Mouse (Mus musculus): Measurements from ENCODE around the gene Pcnx3. TPM values are rescaled to one million over a fixed set of nuclear protein-coding genes. Genes with fewer than 3 reads are reported as not detected.

The Pcnx3 gene
- polyA plus RNA-seq, 1 experiment from 2014 or later: 11.3 TPM

DNA sequence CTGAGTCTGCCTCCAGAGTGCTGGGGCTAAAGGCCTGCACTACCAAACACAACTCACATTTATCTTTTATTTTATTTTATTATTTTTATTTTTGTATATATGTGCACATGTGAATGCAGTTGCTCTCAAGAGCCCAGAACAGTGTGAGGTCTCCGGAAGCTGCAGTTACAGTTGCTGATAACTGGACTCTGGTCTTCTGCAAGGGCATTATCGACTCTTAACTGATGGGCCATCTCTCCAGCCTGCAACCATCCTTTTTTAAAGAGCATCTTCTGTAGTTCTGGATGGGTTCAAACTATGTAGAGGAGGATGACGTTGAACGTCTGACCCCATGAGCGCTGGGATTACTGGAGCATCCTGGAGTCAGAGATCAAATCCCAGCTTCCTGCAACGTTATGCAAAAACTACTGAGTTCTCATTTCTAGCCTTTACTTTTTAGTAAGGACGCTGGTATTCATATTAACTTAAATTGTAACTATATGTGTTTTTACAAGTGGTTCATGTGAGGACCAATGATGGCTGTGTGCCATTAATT is 52.6 kb downstream of the Pcnx3 start:
- ATAC-seq (no peak), DNase-seq (ENCODE audit: low spot score) (no peak)
- Histone ChIP-seq H3K9me3 (ENCODE audit: low read length) (no peaks in the 10 kb centered on the region), H3K36me3 (ENCODE audit: insufficient read depth, low read length) (peaks cover 7% of the 10 kb centered on the region; the same call in 1 of the 2 replicates), H3K9ac (replicated peaks; ENCODE audit: low read depth) (no peak overlapping the region), H3K27ac (ENCODE audit: low read length) (peak overlapping the region; percentile 97), H3K4me2 (replicated peaks; ENCODE audit: low read depth, low read length) (0 out of 2 replicates have a peak overlapping the region, but pooled peaks have one; percentile 86), H3K4me1 (ENCODE audit: insufficient read depth, low read depth, low read length) (peaks cover 11% of the 10 kb centered on the region), H3K27me3 (replicated peaks; ENCODE audit: insufficient read depth, low read length) (no peaks in the 10 kb centered on the region), H3K4me3 (ENCODE audit: low read depth, low read length) (no peak overlapping the region)
- WGBS: 67% methylated on average over 7 of the region's 7 CpGs
- TF ChIP-seq EP300 (IDR thresholded peaks at IDR 0.05) (no peak), CTCF (IDR thresholded peaks at IDR 0.05) (no peak)

DNA sequence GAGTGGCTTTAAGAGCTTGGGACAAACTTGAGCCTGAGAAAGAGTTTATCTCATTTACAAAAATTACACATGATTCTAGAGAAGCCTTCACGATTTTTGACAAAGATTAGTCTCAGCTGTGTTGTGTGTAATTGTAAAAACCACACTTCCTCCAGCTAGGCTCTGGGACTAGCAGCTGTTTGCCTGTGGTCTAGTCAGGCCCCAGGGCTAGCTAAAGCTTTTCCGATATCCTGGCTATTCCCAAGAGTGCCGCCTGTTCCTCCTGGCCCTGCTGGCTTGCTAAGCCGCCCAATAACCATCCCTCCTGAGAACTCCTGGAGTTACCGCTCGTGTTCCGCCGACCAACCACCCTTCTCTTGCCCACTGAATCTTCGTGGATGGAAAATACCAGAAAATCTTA is 56.6 kb downstream of the Pcnx3 start:
- WGBS: 78% methylated on average over 9 of the region's 9 CpGs
- H3K27ac ChIP-seq (ENCODE audit: low read length): no peak overlapping the region

DNA sequence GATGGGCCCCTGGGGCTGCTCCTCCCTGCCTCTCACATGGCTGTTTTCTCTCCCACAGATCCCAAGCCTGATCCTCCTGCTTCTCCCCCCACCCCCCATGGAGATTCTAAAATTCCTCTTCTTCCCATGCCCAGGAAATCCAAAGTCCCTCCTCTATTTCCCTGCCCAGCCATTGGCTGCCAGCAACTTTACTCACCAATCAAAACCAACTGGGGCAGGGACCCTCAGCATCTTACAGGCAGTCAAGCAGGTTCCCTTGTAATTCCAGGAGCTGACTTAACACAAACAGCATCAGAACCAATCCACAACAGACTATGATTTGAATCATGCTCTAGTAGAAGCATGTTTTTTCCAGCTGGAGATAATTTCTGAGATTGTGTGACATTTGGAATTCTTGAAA is 58.8 kb downstream of the Pcnx3 start:
- DNase-seq (ENCODE audit: low spot score) (no peak), ATAC-seq (no peak)
- TF ChIP-seq EP300 (IDR thresholded peaks at IDR 0.05): no peak
- no peak for TF ChIP-seq CTCF (IDR thresholded peaks at IDR 0.05)
- H3K9me3 ChIP-seq (ENCODE audit: low read length): no peaks in the 10 kb centered on the region
- no peaks in the 10 kb centered on the region for H3K36me3 ChIP-seq (ENCODE audit: insufficient read depth, low read length)
- no peaks in the 10 kb centered on the region for H3K4me1 ChIP-seq (ENCODE audit: insufficient read depth, low read depth, low read length)
- no peak overlapping the region for H3K4me2 ChIP-seq (replicated peaks; ENCODE audit: low read depth, low read length)
- no peaks in the 10 kb centered on the region for H3K27me3 ChIP-seq (replicated peaks; ENCODE audit: insufficient read depth, low read length)
- no peak overlapping the region for H3K4me3 ChIP-seq (ENCODE audit: low read depth, low read length)
- H3K9ac ChIP-seq (replicated peaks; ENCODE audit: low read depth): no peak overlapping the region
- H3K27ac ChIP-seq (ENCODE audit: low read length): no peak overlapping the region

More for the DNA sequence above, 56.6 kb downstream of the Pcnx3 start:
- Histone ChIP-seq H3K4me1 (ENCODE audit: insufficient read depth, low read depth, low read length) (peaks cover 5% of the 10 kb centered on the region), H3K9me3 (ENCODE audit: low read length) (no peaks in the 10 kb centered on the region), H3K4me3 (ENCODE audit: low read depth, low read length) (no peak overlapping the region), H3K4me2 (replicated peaks; ENCODE audit: low read depth, low read length) (no peak overlapping the region), H3K36me3 (ENCODE audit: insufficient read depth, low read length) (no peaks in the 10 kb centered on the region), H3K9ac (replicated peaks; ENCODE audit: low read depth) (no peak overlapping the region), H3K27me3 (replicated peaks; ENCODE audit: insufficient read depth, low read length) (no peaks in the 10 kb centered on the region)
- ATAC-seq: no peak
- no peak for TF ChIP-seq CTCF (IDR thresholded peaks at IDR 0.05)
- TF ChIP-seq EP300 (IDR thresholded peaks at IDR 0.05): no peak
- no peak for DNase-seq (ENCODE audit: low spot score)

DNA sequence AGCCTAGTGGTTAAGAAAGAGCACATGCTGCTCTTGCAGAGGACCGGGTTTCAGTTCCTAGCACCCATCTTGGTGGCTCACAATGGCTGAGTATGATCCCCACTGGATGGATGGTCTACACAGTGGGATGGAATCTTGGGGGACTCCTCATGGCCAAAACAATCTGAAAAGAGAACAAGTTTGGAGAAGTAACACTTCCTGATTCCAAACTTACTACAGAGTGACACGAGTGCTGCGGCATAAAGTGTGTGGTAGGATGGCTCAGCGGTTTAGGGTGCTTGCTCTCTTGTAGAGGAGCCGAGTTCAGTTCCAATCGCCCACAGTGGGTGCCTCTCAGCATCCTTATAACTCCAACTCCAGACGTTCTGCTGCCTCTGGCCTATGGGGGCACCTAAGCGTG is 63.4 kb downstream of the Pcnx3 start:
- no peak overlapping the region for H3K9ac ChIP-seq (replicated peaks; ENCODE audit: low read depth)
- ATAC-seq (no peak), DNase-seq (ENCODE audit: low spot score) (no peak)
- no peaks in the 10 kb centered on the region for H3K27me3 ChIP-seq (replicated peaks; ENCODE audit: insufficient read depth, low read length)
- TF ChIP-seq CTCF (IDR thresholded peaks at IDR 0.05) (no peak), EP300 (IDR thresholded peaks at IDR 0.05) (no peak)
- no peak overlapping the region for H3K4me3 ChIP-seq (ENCODE audit: low read depth, low read length)
- no peak overlapping the region for H3K4me2 ChIP-seq (replicated peaks; ENCODE audit: low read depth, low read length)
- H3K4me1 ChIP-seq (ENCODE audit: insufficient read depth, low read depth, low read length): no peaks in the 10 kb centered on the region
- no peak overlapping the region for H3K27ac ChIP-seq (ENCODE audit: low read length)
- no peaks in the 10 kb centered on the region for H3K36me3 ChIP-seq (ENCODE audit: insufficient read depth, low read length)
- H3K9me3 ChIP-seq (ENCODE audit: low read length): no peaks in the 10 kb centered on the region
- WGBS: 82% methylated on average over 8 of the region's 8 CpGs

DNA sequence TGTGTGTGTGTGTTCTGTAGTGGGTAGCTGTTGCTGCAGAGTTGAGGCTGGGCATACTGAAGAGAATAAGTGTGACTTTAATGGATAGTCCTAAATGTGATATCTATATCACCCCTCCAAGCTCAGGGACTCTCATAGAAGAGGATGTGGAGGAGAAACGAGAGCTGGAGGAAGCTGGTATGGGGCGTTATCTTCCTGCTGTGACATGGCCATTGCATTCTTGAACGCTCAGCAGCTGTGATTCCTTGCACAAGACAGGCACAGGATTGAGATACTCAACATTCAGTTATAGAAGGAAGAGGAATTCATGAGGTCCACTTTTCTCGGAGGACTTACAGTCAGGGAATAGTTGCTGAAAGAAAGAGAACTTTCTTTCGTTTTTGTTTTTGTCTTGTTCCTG is 66.8 kb downstream of the Pcnx3 start:
- H3K36me3 ChIP-seq (ENCODE audit: insufficient read depth, low read length): no peaks in the 10 kb centered on the region
- H3K27ac ChIP-seq (ENCODE audit: low read length): no peak overlapping the region
- ATAC-seq (no peak), DNase-seq (ENCODE audit: low spot score) (no peak)
- H3K4me2 ChIP-seq (replicated peaks; ENCODE audit: low read depth, low read length): no peak overlapping the region
- TF ChIP-seq CTCF (IDR thresholded peaks at IDR 0.05) (no peak), EP300 (IDR thresholded peaks at IDR 0.05) (no peak)
- H3K4me3 ChIP-seq (ENCODE audit: low read depth, low read length): no peak overlapping the region
- no peaks in the 10 kb centered on the region for H3K9me3 ChIP-seq (ENCODE audit: low read length)
- no peaks in the 10 kb centered on the region for H3K27me3 ChIP-seq (replicated peaks; ENCODE audit: insufficient read depth, low read length)
- no peak overlapping the region for H3K9ac ChIP-seq (replicated peaks; ENCODE audit: low read depth)
- WGBS: 56% methylated on average over 5 of the region's 5 CpGs
- no peaks in the 10 kb centered on the region for H3K4me1 ChIP-seq (ENCODE audit: insufficient read depth, low read depth, low read length)

DNA sequence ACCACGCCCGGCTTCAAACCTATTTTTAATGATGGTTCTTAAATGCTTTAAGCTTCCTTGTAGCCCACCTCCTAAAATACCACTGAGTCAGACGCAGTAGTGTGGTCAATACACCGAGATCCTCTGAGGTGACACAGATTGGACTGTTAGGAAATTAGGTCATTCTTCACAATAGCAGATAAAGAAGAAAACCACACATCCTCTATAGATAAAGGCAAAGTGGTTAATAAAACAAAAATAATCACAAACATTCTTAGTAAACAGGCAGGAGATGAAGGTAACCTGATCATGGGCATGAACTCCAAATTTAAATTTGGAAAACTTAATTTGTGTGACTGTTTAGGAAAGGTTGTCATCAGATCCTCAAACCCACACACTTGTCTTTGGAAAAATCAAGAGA is 68.7 kb downstream of the Pcnx3 start:
- TF ChIP-seq EP300 (IDR thresholded peaks at IDR 0.05) (no peak), CTCF (IDR thresholded peaks at IDR 0.05) (no peak)
- Histone ChIP-seq H3K4me1 (ENCODE audit: insufficient read depth, low read depth, low read length) (peaks cover 9% of the 10 kb centered on the region; the same call in 1 of the 2 replicates), H3K4me3 (ENCODE audit: low read depth, low read length) (no peak overlapping the region), H3K36me3 (ENCODE audit: insufficient read depth, low read length) (no peaks in the 10 kb centered on the region), H3K9ac (replicated peaks; ENCODE audit: low read depth) (no peak overlapping the region), H3K9me3 (ENCODE audit: low read length) (no peaks in the 10 kb centered on the region), H3K27ac (ENCODE audit: low read length) (no peak overlapping the region), H3K4me2 (replicated peaks; ENCODE audit: low read depth, low read length) (no peak overlapping the region), H3K27me3 (replicated peaks; ENCODE audit: insufficient read depth, low read length) (no peaks in the 10 kb centered on the region)
- WGBS: 80% methylated on average over 4 of the region's 4 CpGs
- no peak for ATAC-seq
- no peak for DNase-seq (ENCODE audit: low spot score)

DNA sequence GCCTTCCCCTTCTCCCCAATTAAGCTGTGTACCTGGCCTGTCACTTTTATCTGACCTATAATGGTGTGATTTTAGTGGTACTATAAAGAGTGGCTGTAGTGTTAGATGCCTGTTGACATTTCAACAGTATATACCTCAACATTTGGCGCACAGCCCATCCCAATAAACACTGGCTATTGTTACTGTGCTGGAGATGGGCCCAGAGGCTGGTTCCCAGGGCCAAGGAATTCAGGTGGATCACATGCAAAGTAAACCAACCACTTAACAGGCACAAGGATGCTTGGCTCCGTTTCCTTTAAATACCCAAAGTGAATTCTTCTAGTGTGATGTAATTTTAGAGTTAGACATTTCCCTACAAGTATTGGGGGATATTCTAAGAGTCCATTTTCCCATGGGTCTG is 73.8 kb downstream of the Pcnx3 start:
- no peak for TF ChIP-seq CTCF (IDR thresholded peaks at IDR 0.05)
- peak; percentile 87 for TF ChIP-seq EP300 (IDR thresholded peaks at IDR 0.05)
- peak; percentile 78 for ATAC-seq
- Histone ChIP-seq H3K27ac (ENCODE audit: low read length) (peak overlapping the region; percentile 62; the same call in 1 of the 2 replicates), H3K4me1 (ENCODE audit: insufficient read depth, low read depth, low read length) (peaks cover 9% of the 10 kb centered on the region; the same call in 1 of the 2 replicates), H3K4me2 (replicated peaks; ENCODE audit: low read depth, low read length) (no peak overlapping the region), H3K4me3 (ENCODE audit: low read depth, low read length) (no peak overlapping the region), H3K27me3 (replicated peaks; ENCODE audit: insufficient read depth, low read length) (no peaks in the 10 kb centered on the region), H3K9ac (replicated peaks; ENCODE audit: low read depth) (no peak overlapping the region), H3K9me3 (ENCODE audit: low read length) (no peaks in the 10 kb centered on the region), H3K36me3 (ENCODE audit: insufficient read depth, low read length) (no peaks in the 10 kb centered on the region)
- DNase-seq (ENCODE audit: low spot score): peak; percentile 92
- 29% methylated on average over 2 of the region's 2 CpGs for WGBS

Small RNA genes lying within 50 kb of the gene (microRNA-seq; reads per million reads assigned to microRNA genes)
- not detected for gene Mir6987

Other genes with a start within 250 kb of the Pcnx3 start
- 0.31 TPM in 1 of 2 replicates, not detected in the other for gene Fosl1, start 241.4 kb downstream of the Pcnx3 start, polyA plus RNA-seq (2015; fragmentation: Nextera tagmentation; extraction: Ambion mirVana)
- 14.4 and 18.0 TPM in 2 replicates for gene Ccdc85b, start 231.0 kb downstream of the Pcnx3 start, polyA plus RNA-seq (2015; fragmentation: Nextera tagmentation; extraction: Ambion mirVana)
- 133 and 135 TPM in 2 replicates for gene Fibp, start 228.3 kb downstream of the Pcnx3 start, polyA plus RNA-seq (2015; fragmentation: Nextera tagmentation; extraction: Ambion mirVana)
- 2.6 and 2.8 TPM in 2 replicates for gene Ctsw, start 220.4 kb downstream of the Pcnx3 start, polyA plus RNA-seq (2015; fragmentation: Nextera tagmentation; extraction: Ambion mirVana)
- 91.8 and 96.1 TPM in 2 replicates for gene Efemp2, start 215.0 kb downstream of the Pcnx3 start, polyA plus RNA-seq (2015; fragmentation: Nextera tagmentation; extraction: Ambion mirVana)
- gene Mus81, start 200.5 kb downstream of the Pcnx3 start, polyA plus RNA-seq (2015; fragmentation: Nextera tagmentation; extraction: Ambion mirVana): 46.7 and 50.2 TPM in 2 replicates
- gene Cfl1, start 198.5 kb downstream of the Pcnx3 start, polyA plus RNA-seq (2015; fragmentation: Nextera tagmentation; extraction: Ambion mirVana): 1,591 and 1,653 TPM in 2 replicates
- gene 1700020D05Rik, start 185.1 kb downstream of the Pcnx3 start, polyA plus RNA-seq (2015; fragmentation: Nextera tagmentation; extraction: Ambion mirVana): not detected in 2 replicates
- gene Snx32, start 178.4 kb downstream of the Pcnx3 start, polyA plus RNA-seq (2015; fragmentation: Nextera tagmentation; extraction: Ambion mirVana): 3.6 and 3.7 TPM in 2 replicates
- gene Ovol1, start 128.3 kb downstream of the Pcnx3 start, polyA plus RNA-seq (2015; fragmentation: Nextera tagmentation; extraction: Ambion mirVana): 2.1 and 2.2 TPM in 2 replicates
- 3.9 and 4.3 TPM in 2 replicates for gene Ap5b1, start 120.9 kb downstream of the Pcnx3 start, polyA plus RNA-seq (2015; fragmentation: Nextera tagmentation; extraction: Ambion mirVana)
- 59.6 and 68.5 TPM in 2 replicates for gene Rnaseh2c, start 87.0 kb downstream of the Pcnx3 start, polyA plus RNA-seq (2015; fragmentation: Nextera tagmentation; extraction: Ambion mirVana)
- gene Kat5, start 78.7 kb downstream of the Pcnx3 start, polyA plus RNA-seq (2015; fragmentation: Nextera tagmentation; extraction: Ambion mirVana): 51.1 and 51.9 TPM in 2 replicates
- 50.1 and 51.5 TPM in 2 replicates for gene Rela, start 51.4 kb downstream of the Pcnx3 start, polyA plus RNA-seq (2015; fragmentation: Nextera tagmentation; extraction: Ambion mirVana)
- gene Sipa1, start 25.2 kb downstream of the Pcnx3 start, polyA plus RNA-seq (2015; fragmentation: Nextera tagmentation; extraction: Ambion mirVana): 32.6 and 38.2 TPM in 2 replicates
- 36.8 and 36.9 TPM in 2 replicates for gene Map3k11, start 166 bp downstream of the Pcnx3 start, polyA plus RNA-seq (2015; fragmentation: Nextera tagmentation; extraction: Ambion mirVana)
- 0.87 and 1.3 TPM in 2 replicates for gene Kcnk7, start 15.5 kb upstream of the Pcnx3 start, polyA plus RNA-seq (2015; fragmentation: Nextera tagmentation; extraction: Ambion mirVana)
- 19.3 and 21.6 TPM in 2 replicates for gene Ehbp1l1, start 37.4 kb upstream of the Pcnx3 start, polyA plus RNA-seq (2015; fragmentation: Nextera tagmentation; extraction: Ambion mirVana)
- 120 and 126 TPM in 2 replicates for gene Fam89b, start 40.7 kb upstream of the Pcnx3 start, polyA plus RNA-seq (2015; fragmentation: Nextera tagmentation; extraction: Ambion mirVana)
- gene Ltbp3, start 52.0 kb upstream of the Pcnx3 start, polyA plus RNA-seq (2015; fragmentation: Nextera tagmentation; extraction: Ambion mirVana): 51.9 and 59.6 TPM in 2 replicates
- 64.6 TPM in 2 replicates for gene Scyl1, start 82.5 kb upstream of the Pcnx3 start, polyA plus RNA-seq (2015; fragmentation: Nextera tagmentation; extraction: Ambion mirVana)
- 33.9 and 35.1 TPM in 2 replicates for gene Frmd8, start 186.4 kb upstream of the Pcnx3 start, polyA plus RNA-seq (2015; fragmentation: Nextera tagmentation; extraction: Ambion mirVana)
- gene Slc25a45, start 188.9 kb upstream of the Pcnx3 start, polyA plus RNA-seq (2015; fragmentation: Nextera tagmentation; extraction: Ambion mirVana): 8.4 and 10.2 TPM in 2 replicates
- gene Tigd3, start 205.2 kb upstream of the Pcnx3 start, polyA plus RNA-seq (2015; fragmentation: Nextera tagmentation; extraction: Ambion mirVana): 1.3 and 1.5 TPM in 2 replicates
- gene Dpf2, start 224.1 kb upstream of the Pcnx3 start, polyA plus RNA-seq (2015; fragmentation: Nextera tagmentation; extraction: Ambion mirVana): 77.7 and 78.0 TPM in 2 replicates
- 21.3 and 23.2 TPM in 2 replicates for gene Cdc42ep2, start 235.9 kb upstream of the Pcnx3 start, polyA plus RNA-seq (2015; fragmentation: Nextera tagmentation; extraction: Ambion mirVana)

Data from lung, postnatal 0 days (tissue).